Mouse (Mus musculus) ES-E14 (cell line): Measurements from ENCODE around the gene Paqr8. TPM values are rescaled to one million over a fixed set of nuclear protein-coding genes. Genes with fewer than 3 reads are reported as not detected.

Experiments used
- DNase-seq: peaks from one replicate; pipeline ENCODE4 v3.0.0-alpha.2; 2013; ENCODE audit warnings: low read depth, low spot score
- H3K27ac ChIP-seq: 2 replicates; pipeline ENCODE4 v1.5.1; 2012; ENCODE audit warnings: low read depth, mild to moderate bottlenecking, low read length, moderate library complexity, mixed read lengths; ENCODE audit not compliant: poor library complexity, insufficient read depth, severe bottlenecking
- H3K36me3 ChIP-seq: 2 replicates; pipeline ENCODE4 v1.6.1; 2012; ENCODE audit warnings: mild to moderate bottlenecking, low read length, moderate library complexity, mixed read lengths; ENCODE audit not compliant: control insufficient read depth, poor library complexity, insufficient read depth, severe bottlenecking
- H3K4me1 ChIP-seq, 2 experiments: fragments of 150-350 bp in 1 of 2; sonication (generic) in 1 of 2; 2 replicates each; pipeline ENCODE4 v1.6.1; 2012; ENCODE audit warnings: low read length in 2 of 2, mild to moderate bottlenecking in 1 of 2, mixed read lengths in 1 of 2; ENCODE audit not compliant: control insufficient read depth in 2 of 2, insufficient read depth in 2 of 2, poor library complexity in 1 of 2
- H3K4me3 ChIP-seq, 2 experiments: fragments of 150-350 bp in 1 of 2; sonication (generic) in 1 of 2; 2 replicates each; pipeline ENCODE4 v1.5.1; 2012; ENCODE audit warnings: low read length in 2 of 2, low read depth in 1 of 2, mild to moderate bottlenecking in 1 of 2, mixed read lengths in 1 of 2; ENCODE audit not compliant: insufficient read depth in 1 of 2, poor library complexity in 1 of 2, severe bottlenecking in 1 of 2
- H3K9ac ChIP-seq: 2 replicates; pipeline ENCODE4 v1.6.1; 2012; ENCODE audit warnings: low read depth, mild to moderate bottlenecking, low read length, mixed read lengths; ENCODE audit not compliant: poor library complexity, insufficient read depth, severe bottlenecking
- H3K9me3 ChIP-seq: fragments of 150-350 bp; sonication (generic); 2 replicates; pipeline ENCODE4 v1.6.1; 2012; ENCODE audit warnings: low read depth, mild to moderate bottlenecking, low read length; ENCODE audit not compliant: control insufficient read depth, insufficient read depth
- CHD2 ChIP-seq: IDR thresholded peaks from 2 replicates; pipeline ENCODE4 v1.6.1; 2014; ENCODE audit warnings: mild to moderate bottlenecking, low read depth, low read length, inconsistent platforms
- HCFC1 ChIP-seq: IDR thresholded peaks from 2 replicates; pipeline ENCODE4 v1.6.1; 2012; ENCODE audit warnings: low read length, inconsistent platforms, borderline replicate concordance; ENCODE audit not compliant: insufficient read depth
- MAFK ChIP-seq: IDR thresholded peaks from 2 replicates; pipeline ENCODE4 v1.6.1; 2014; ENCODE audit warnings: mild to moderate bottlenecking, low read depth, low read length, inconsistent platforms; ENCODE audit not compliant: insufficient read depth
- ZC3H11A ChIP-seq: IDR thresholded peaks from 2 replicates; pipeline ENCODE4 v1.6.1; 2012; ENCODE audit warnings: low read depth, mild to moderate bottlenecking, inconsistent platforms, low read length, borderline replicate concordance
- ZNF384 ChIP-seq: IDR thresholded peaks from 2 replicates; pipeline ENCODE4 v1.6.1; 2012; ENCODE audit warnings: low read depth, low read length, inconsistent platforms
- in situ Hi-C, 2 experiments: fragments of 600-800 bp; cut with MboI; formaldehyde crosslinking; loops; one replicate each; pipeline ENCODE4 v1.15.1; 2025; ENCODE audit warnings: low sequenced_read_pairs in 2 of 2, inconsistent platforms in 1 of 2; ENCODE audit not compliant: unreplicated experiment in 2 of 2
- total RNA-seq: library from RNA; depleted of rRNA; stranded (reverse); fragments of 300-350 nt; gene quantifications from 2 replicates; pipeline ENCODE4 v1.2.3, GENCODE M21; 2012

Gene Paqr8
- total RNA-seq, 1 experiment: 1.7 TPM

- Histone ChIP-seq H3K36me3 (no peaks in the 10 kb centered on the region), H3K4me3 (no peak overlapping the region), H3K9me3 (no peaks in the 10 kb centered on the region), H3K9ac (no peak overlapping the region), H3K27ac (no peak overlapping the region), H3K4me1 (peaks cover 0 to 5% of the 10 kb centered on the region in 2 experiments; a peak in 2 of 4 replicates)
- TF ChIP-seq HCFC1 (no peak), ZC3H11A (no peak), CHD2 (no peak), MAFK (no peak), ZNF384 (no peak)
- DNase-seq: no peak
- in situ Hi-C loops: no loop called here
These were observed 64.5 kb downstream of the Paqr8 start for GRCm38 (mm10) chr1:20954876-20955275.

- H3K4me3 ChIP-seq: no peak overlapping the region
- no peaks in the 10 kb centered on the region for H3K36me3 ChIP-seq
- no peak for TF ChIP-seq HCFC1
- TF ChIP-seq ZC3H11A: no peak
- TF ChIP-seq ZNF384: no peak
- no peak for TF ChIP-seq CHD2
- no peak for TF ChIP-seq MAFK
- H3K9me3 ChIP-seq: no peaks in the 10 kb centered on the region
- H3K9ac ChIP-seq: no peak overlapping the region
- H3K4me1 ChIP-seq: 0 out of 4 replicates have a peak, but pooled peaks cover 0 to 3% of the 10 kb centered on the region in 2 experiments
- DNase-seq: no peak
- no peak overlapping the region for H3K27ac ChIP-seq
- in situ Hi-C loops: no loop called here
These were observed 79.2 kb downstream of the Paqr8 start for GRCm38 (mm10) chr1:20969642-20970041.

- no peak for DNase-seq
These were observed 83.0 kb downstream of the Paqr8 start for GRCm38 (mm10) chr1:20973389-20973788.

GRCm38 (mm10) chr1:20974341-20975135, 84.1 kb downstream of the Paqr8 start:
- Histone ChIP-seq H3K4me1 (peaks cover 0 to 5% of the 10 kb centered on the region in 2 experiments; a peak in 1 of 4 replicates), H3K9ac (no peak overlapping the region), H3K9me3 (no peaks in the 10 kb centered on the region), H3K36me3 (no peaks in the 10 kb centered on the region), H3K27ac (no peak overlapping the region), H3K4me3 (no peak overlapping the region)
- peak; percentile 62 for DNase-seq
- no peak; the same call in 1 of the 2 replicates for TF ChIP-seq CHD2
- peak; percentile 63; the same call in 1 of the 2 replicates for TF ChIP-seq MAFK
- in situ Hi-C loops: no loop called here

More at GRCm38 (mm10) chr1:20973389-20973788, 83.0 kb downstream of the Paqr8 start:
- Histone ChIP-seq H3K9ac (no peak overlapping the region), H3K4me1 (peaks cover 0 to 5% of the 10 kb centered on the region in 2 experiments; a peak in 1 of 4 replicates), H3K36me3 (no peaks in the 10 kb centered on the region), H3K27ac (no peak overlapping the region), H3K4me3 (no peak overlapping the region), H3K9me3 (no peaks in the 10 kb centered on the region)
- in situ Hi-C loops: no loop called here
- TF ChIP-seq MAFK (no peak), CHD2 (no peak), HCFC1 (no peak), ZC3H11A (no peak), ZNF384 (no peak)

- no peaks in the 10 kb centered on the region for H3K9me3 ChIP-seq
- no peak for DNase-seq
- in situ Hi-C loops: no loop called here
These were observed 90.1 kb downstream of the Paqr8 start for GRCm38 (mm10) chr1:20980553-20980952.

More at GRCm38 (mm10) chr1:20980553-20980952, 90.1 kb downstream of the Paqr8 start:
- Histone ChIP-seq H3K36me3 (no peaks in the 10 kb centered on the region), H3K4me1 (no peaks in the 10 kb centered on the region), H3K4me3 (no peak overlapping the region), H3K9ac (no peak overlapping the region), H3K27ac (no peak overlapping the region)
- no peak for TF ChIP-seq HCFC1
- TF ChIP-seq MAFK: no peak
- TF ChIP-seq ZC3H11A: no peak
- no peak for TF ChIP-seq CHD2
- TF ChIP-seq ZNF384: no peak
